Mouse (Mus musculus) embryonic fibroblast, embryonic 13.5 days (primary cell): ENCODE measurements around the gene Nav3. TPM values are rescaled to one million over a fixed set of nuclear protein-coding genes. Genes with fewer than 3 reads are reported as not detected.

Source experiments
- H3K27ac ChIP-seq: 2 replicates; pipeline ENCODE4 v1.5.1; 2012; ENCODE audit warnings: low read length, control low read depth, inconsistent platforms; ENCODE audit not compliant: insufficient read depth
- H3K4me1 ChIP-seq: 2 replicates; pipeline ENCODE4 v1.6.1; 2011; ENCODE audit warnings: low read length; ENCODE audit not compliant: control insufficient read depth, insufficient read depth
- H3K4me3 ChIP-seq: 2 replicates; pipeline ENCODE4 v1.5.1; 2011; ENCODE audit warnings: mild to moderate bottlenecking, control low read depth, low read length; ENCODE audit not compliant: insufficient read depth
- CTCF ChIP-seq: IDR thresholded peaks from 2 replicates; pipeline ENCODE4 v1.5.1; 2011; ENCODE audit warnings: mild to moderate bottlenecking, control low read depth, low read length, moderate library complexity, borderline replicate concordance; ENCODE audit not compliant: insufficient read depth
- POLR2A ChIP-seq: IDR thresholded peaks from 2 replicates; pipeline ENCODE4 v1.6.1; 2011; ENCODE audit warnings: low read depth, mild to moderate bottlenecking, control low read depth, low read length, moderate library complexity
- polyA plus RNA-seq: library from polyadenylated mRNA; stranded (reverse); fragments of >200 nt; gene quantifications from 2 replicates; pipeline ENCODE4 v1.2.4, GENCODE M21; 2011; ENCODE audit warnings: low read depth; ENCODE audit not compliant: missing spikeins, insufficient read length

The Nav3 gene
- polyA plus RNA-seq, 1 experiment, result 5.2 TPM

DNA sequence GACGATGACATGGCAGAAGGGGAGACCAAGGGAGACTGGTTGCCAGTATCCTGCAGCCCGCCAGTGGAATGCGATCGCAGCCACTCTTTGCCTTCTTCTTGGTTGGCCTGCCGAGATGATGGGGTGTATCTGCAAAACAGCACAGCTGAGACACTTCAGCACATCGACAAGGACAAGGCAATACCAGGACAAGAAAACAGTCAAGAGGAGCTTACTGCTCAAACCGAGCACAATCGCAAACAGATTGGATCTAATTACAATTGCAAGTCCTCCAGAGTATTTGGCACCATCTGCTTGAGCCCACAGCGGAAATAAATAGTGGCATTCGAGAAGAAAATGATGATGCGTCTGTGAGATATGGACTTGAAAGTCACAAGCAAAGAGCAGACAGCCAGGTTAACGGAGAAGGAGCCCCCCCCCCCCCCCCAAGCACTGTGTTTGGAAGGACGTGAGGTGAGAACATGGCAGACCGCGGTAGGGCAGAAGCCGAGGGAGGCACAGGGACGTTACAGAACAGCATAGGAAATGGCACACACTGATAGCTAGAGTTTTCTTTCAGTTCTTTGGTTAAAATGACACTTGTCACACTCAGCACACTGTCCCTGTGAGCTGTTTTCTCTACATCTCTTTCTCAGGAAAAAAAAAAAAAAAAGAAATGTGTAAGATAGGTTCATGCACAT is 696.9 kb downstream of the Nav3 start:
- H3K4me1 ChIP-seq, result no peaks in the 10 kb centered on the region
- TF ChIP-seq POLR2A (no peak), CTCF (no peak)
- no peak overlapping the region for H3K4me3 ChIP-seq
- H3K27ac ChIP-seq, result no peak overlapping the region

DNA sequence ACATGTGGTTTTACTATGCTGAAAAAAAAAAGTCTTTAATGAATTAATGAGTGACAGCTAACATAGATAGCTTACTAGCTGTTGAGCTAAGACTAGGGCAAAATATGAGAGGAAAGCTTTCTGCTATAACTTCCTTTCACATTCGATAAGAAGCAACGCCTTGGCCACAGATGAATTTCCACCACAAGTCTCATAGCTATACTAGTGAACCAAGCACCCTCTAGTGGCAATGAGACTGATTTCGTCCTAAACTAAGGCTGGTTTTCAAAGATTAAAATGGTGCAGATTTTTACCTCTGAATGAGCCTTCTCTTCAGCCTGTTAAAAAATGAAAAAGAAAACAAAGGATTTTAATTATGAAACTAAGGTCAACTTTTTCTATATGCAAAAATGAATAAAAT is 709.1 kb downstream of the Nav3 start:
- TF ChIP-seq POLR2A (no peak), CTCF (no peak)
- Histone ChIP-seq H3K4me3 (no peak overlapping the region), H3K4me1 (no peaks in the 10 kb centered on the region), H3K27ac (no peak overlapping the region)

- TF ChIP-seq CTCF (no peak), POLR2A (no peak)
- no peak overlapping the region for H3K4me3 ChIP-seq
- H3K27ac ChIP-seq, result no peak overlapping the region
- H3K4me1 ChIP-seq, result no peaks in the 10 kb centered on the region
Observed at GRCm38 (mm10) chr10:109741664-109742063, 714.3 kb downstream of the Nav3 start.

DNA sequence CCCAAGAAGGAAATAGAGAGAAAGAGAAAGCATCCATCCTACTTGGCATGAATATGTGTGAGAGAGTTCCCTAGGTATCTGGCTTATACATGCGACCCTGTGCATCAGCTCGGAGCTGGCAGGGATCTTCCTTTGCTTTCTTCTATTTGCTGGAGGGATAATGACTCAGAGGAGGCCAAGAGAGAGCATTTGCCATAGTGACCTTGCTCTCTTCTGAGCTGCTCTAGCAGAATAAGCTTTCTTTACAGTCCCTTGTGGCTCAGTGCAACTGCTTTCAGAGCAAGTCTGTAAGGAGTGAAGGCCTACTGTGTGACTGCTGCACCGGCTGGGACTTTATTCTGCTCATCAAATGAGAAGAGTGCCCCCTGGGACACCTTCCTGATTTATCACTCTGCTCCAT is 715.7 kb downstream of the Nav3 start:
- no peak for TF ChIP-seq CTCF
- TF ChIP-seq POLR2A, result no peak
- Histone ChIP-seq H3K27ac (no peak overlapping the region), H3K4me1 (no peaks in the 10 kb centered on the region), H3K4me3 (no peak overlapping the region)

DNA sequence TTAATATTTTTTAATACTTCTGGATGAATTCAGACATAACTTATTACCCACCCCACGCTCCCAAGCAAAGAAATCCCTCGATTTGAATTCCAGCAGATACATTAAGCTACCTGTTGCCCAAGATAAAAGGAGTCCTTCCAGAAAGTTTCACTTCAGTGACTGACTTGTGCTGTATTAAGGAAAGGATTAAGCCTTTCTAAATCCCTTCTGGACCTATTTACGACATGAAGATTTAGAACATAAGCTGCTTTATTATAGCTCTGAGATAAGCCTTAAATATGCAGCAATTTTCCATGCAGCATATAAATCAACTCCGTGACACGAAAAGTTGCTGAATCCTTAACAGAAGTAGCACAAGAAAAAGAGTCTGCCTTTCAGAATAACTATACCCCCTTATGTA is 732.4 kb downstream of the Nav3 start:
- no peak overlapping the region for H3K4me3 ChIP-seq
- no peaks in the 10 kb centered on the region for H3K4me1 ChIP-seq
- no peak overlapping the region for H3K27ac ChIP-seq
- TF ChIP-seq POLR2A (no peak), CTCF (no peak)

DNA sequence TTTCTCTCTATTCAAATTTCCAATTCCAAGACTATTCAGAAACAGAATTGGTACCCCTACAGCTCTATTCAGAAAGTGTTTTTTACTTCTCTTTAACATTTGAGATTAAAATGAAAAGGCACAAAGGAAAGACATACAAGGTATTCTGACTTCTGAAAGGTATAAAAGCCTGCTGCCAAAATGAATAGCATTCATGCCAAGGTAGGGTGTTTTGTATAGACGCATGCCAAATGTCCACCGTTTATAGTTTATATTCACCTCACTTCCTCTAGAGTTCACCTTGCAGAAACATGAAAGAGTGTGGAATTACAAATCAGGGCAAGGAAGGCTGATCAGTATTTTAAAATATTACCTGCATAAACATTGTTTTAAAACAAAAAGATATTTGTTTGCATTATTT is 737.2 kb downstream of the Nav3 start:
- TF ChIP-seq CTCF (no peak), POLR2A (no peak)
- H3K4me1 ChIP-seq, result no peaks in the 10 kb centered on the region
- no peak overlapping the region for H3K27ac ChIP-seq
- H3K4me3 ChIP-seq, result no peak overlapping the region

GRCm38 (mm10) chr10:109718390-109718789 is 737.6 kb downstream of the Nav3 start:
- no peak overlapping the region for H3K27ac ChIP-seq
- H3K4me3 ChIP-seq, result no peak overlapping the region
- TF ChIP-seq CTCF (no peak), POLR2A (no peak)
- H3K4me1 ChIP-seq, result no peaks in the 10 kb centered on the region

DNA sequence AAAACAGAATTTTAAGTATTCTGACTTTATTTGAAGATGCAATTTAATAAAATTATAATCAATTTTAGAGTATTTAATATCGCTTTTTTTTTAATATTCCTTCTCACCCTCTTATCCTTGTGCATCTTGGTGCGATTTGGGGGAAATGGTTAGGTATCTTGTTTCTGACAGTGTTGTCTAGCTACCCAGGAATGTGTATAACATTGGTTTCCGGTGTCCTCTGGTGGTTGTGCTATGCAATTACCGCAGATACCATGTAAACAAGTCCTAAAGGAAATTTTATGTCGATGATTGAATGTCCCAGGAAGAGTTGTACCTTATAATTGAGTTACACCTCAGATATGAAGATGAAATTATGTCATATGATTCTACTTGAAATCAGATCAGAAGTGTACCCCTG is 743.0 kb downstream of the Nav3 start:
- no peaks in the 10 kb centered on the region for H3K4me1 ChIP-seq
- no peak overlapping the region for H3K4me3 ChIP-seq
- no peak for TF ChIP-seq POLR2A
- TF ChIP-seq CTCF, result no peak
- H3K27ac ChIP-seq, result no peak overlapping the region

GRCm38 (mm10) chr10:109699771-109700335 is 756.2 kb downstream of the Nav3 start:
- H3K27ac ChIP-seq, result no peak overlapping the region
- no peak overlapping the region for H3K4me3 ChIP-seq
- no peaks in the 10 kb centered on the region for H3K4me1 ChIP-seq
- TF ChIP-seq CTCF (no peak), POLR2A (no peak)

GRCm38 (mm10) chr10:109690564-109690963 is 765.4 kb downstream of the Nav3 start:
- H3K27ac ChIP-seq, result no peak overlapping the region
- no peak overlapping the region for H3K4me3 ChIP-seq
- TF ChIP-seq CTCF (no peak), POLR2A (no peak)
- H3K4me1 ChIP-seq, result no peaks in the 10 kb centered on the region
